Mouse (Mus musculus): ENCODE measurements around the gene Tifab.

DNA sequence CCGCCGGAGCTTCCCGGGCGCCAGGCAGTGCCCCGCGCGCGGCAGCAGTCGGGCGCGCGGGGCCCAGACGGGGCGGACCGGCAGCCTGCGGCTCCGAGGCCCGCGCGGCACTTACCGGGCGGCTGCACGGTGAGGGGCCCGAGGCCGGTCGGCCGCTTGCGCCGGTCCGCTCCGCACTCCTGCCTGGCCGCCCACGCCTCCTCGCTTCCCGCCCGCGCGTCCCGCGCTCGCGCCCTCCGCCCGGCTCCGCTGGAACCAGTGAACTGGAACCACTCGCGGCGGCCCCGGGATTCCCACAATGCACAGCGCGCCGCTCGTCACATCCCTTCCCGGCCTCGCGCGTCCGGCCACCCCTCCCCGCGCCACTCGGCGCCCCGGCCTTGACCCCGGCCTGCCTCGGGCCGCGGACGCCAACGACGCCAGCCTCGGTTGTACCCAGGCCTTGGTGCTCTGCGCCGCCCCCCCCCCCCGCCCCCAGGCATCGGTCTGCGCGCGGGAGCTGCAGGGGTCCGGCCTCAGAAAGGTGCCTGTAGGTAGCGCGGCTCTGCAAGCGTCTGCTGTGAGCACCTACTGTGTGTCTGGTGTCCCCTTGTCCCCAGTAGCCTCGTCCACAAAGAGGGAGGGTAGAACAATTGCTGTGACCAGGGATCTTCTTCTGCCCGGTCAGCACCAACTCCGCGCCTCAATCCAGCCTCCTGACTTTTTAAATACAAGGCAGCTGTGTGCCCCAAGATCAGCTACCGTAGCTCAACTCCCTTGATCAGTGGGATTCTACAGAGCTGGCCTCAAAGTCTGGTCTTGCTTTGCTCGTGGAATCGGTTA, 43.2 kb downstream of the Tifab start:
- TF ChIP-seq POLR2A (IDR thresholded peaks at IDR 0.05; ENCODE audit: borderline replicate concordance, extremely low read depth, insufficient read depth, insufficient read length, poor library complexity, severe bottlenecking) (peak; percentile 93), CTCF (IDR thresholded peaks at IDR 0.05; ENCODE audit: borderline replicate concordance, extremely low read depth, insufficient read depth, insufficient read length) (no peak)

All from brain, embryonic 14.5 days (tissue).